Mouse (Mus musculus) heart, postnatal 10 days (tissue): ENCODE results near the gene Elp5. TPM values are rescaled to one million over a fixed set of nuclear protein-coding genes. Genes with fewer than 3 reads are reported as not detected.
A peak's percentile ranks its signal among the peaks of the same experiment; 100 is the strongest.
"Not testable (repeated sequence)": the region's sequence is repeated elsewhere in the genome, so short reads cannot be mapped to it uniquely, and the experiment has no call there.

Experiments
- DNase-seq, 2 experiments: peaks; one replicate each; pipeline ENCODE4 v3.0.0; 2021
- intact Hi-C: fragments of 180-260 bp; cut with DNase I; formaldehyde crosslinking; loops from one replicate; pipeline ENCODE4 v1.15.1; 2025
- total RNA-seq, 2 experiments: library from RNA; stranded (reverse); gene quantifications; 2 replicates each; pipeline ENCODE4 v1.2.3; 2021

Gene Elp5
- total RNA-seq, 2 experiments from 2014 or later: 60.7 to 64.6 TPM

GRCm38 (mm10) chr11:70016177-70016576 is 33.9 kb upstream of the Elp5 start:
- intact Hi-C loops, DNase-seq: not testable (repeated sequence)

DNA sequence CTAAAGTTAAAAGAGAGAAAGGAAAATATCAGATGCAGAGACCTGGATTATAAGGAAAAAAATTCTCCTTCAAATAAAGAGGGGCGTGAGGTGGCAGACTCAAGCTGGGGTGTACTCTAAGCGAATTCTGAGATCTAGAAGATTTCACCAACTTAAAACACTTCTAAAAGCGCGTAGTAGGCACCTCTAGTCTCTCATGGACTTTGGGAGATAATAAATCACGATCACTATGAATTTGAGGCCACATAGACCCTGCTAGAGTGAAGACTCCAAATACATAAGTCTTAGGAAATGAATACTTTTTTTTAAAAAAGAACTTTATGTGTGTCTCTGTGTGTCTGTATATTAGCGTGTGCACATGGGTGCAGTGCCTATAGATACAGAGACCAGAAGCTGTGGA is 33.4 kb upstream of the Elp5 start:
- intact Hi-C loops: no loop called here
- no peak for DNase-seq

DNA sequence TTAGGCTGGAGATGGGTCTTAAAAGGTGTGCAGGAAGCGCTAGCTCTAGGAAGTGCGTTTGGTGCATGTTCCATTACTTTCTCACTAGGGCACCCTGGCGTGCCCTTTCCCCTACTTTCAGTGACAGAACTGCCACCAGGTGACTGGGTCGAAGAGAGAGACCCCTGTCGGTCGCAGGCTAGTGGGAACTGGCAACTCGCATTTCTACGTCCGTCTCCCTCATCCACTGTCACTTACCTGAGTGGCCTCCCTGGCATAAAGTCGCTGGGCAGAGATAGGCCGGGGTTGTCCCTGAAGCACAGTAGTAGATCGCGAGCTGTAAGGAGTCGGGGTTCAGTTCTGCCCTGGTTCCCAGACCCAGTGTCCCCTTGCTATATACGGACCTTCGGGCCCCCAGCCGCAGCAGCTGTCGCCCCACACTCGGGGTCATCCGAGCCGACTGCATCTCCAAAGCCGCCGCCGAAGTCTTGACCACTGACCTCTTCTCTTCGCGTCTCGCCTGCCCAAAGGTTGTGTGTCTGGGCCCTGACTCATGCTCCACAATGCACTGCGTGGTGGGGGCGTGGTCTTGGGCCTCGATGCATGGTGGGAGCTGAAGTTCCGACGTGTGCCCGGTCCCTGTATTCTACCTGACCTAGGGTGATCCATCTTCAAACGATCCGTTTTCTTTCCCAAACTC is 32.7 kb upstream of the Elp5 start, which contains the start of gene Acadvl:
Acadvl (minus strand) TSS at position 532 of the 679 bp plus-strand sequence.
- peak; percentile 91 to 93 for DNase-seq
- intact Hi-C loops: no loop called here

DNA sequence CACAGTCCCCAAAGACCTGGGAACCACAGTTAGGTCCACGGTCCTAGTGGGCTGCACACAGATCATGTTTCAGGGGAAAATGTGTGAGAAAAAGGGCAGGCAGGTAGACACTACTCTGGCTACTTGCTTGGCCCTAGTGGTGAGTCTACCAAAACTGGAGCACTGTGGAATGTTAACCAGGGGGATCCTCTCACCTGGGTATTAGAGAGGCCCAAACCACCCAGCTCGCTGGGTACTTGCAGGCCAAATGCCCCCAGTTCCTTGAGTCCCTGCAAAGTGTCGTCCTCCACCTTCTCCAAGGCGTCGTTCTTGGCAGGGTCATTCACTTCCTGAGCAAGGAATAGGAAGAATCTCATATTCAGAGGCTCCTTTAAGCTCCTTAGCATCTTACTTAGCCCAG is 31.7 kb upstream of the Elp5 start:
- intact Hi-C loops: no loop called here
- DNase-seq: no peak

GRCm38 (mm10) chr11:70013408-70013807 is 31.1 kb upstream of the Elp5 start:
- DNase-seq: no peak
- intact Hi-C loops: no loop called here

GRCm38 (mm10) chr11:70012931-70013330 is 30.6 kb upstream of the Elp5 start:
- intact Hi-C loops: no loop called here
- DNase-seq: no peak

DNA sequence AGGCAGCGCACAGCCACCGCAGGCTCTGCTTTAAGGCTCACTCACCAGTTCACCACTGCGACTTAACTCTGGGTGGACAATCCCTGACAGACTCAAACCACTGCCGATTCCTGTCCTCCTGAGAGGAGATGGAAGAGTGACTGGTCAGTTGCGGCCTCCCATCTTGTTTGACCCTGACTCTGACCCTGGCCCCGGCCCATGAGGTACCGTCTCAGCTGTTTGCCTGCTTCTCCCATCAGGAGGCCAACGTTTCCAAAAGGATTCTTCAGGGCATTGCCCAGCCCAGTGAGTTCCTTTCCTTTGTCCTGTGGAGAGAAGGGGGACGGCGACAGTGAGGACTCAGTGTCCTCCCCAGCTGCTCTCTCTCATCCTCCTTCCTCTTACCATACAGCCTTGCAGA is 28.6 kb upstream of the Elp5 start:
- intact Hi-C loops: no loop called here
- DNase-seq: no peak

- intact Hi-C loops: no loop called here
- DNase-seq: no peak
Observed at GRCm38 (mm10) chr11:70010548-70010947, 28.2 kb upstream of the Elp5 start.

DNA sequence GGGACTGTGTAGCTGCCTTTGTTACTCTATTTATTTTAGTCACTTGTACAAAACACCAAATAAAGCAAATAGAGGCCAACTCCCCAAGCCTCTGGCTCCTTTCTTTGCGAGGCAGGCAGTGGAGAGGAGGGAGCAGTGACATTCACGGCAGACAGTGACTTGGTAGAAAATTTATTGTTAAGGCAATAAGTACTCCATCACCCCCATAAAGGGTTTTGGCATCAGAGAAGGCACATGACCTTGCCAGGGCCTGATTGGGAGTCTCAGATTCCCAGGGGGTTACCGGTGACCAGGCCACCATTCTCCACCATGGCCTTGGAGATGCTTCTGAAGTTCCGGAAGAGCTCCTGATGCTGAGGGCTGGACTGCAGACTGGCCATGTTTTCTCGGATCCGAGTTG is 27.7 kb upstream of the Elp5 start:
- intact Hi-C loops: no loop called here
- no peak for DNase-seq

GRCm38 (mm10) chr11:70005521-70005920 is 23.2 kb upstream of the Elp5 start:
- intact Hi-C loops: loop anchor here (2.0 kb wide), 1 partner anchor 71 kb away; the partner anchor contains the start of gene Ybx2
- no peak for DNase-seq

DNA sequence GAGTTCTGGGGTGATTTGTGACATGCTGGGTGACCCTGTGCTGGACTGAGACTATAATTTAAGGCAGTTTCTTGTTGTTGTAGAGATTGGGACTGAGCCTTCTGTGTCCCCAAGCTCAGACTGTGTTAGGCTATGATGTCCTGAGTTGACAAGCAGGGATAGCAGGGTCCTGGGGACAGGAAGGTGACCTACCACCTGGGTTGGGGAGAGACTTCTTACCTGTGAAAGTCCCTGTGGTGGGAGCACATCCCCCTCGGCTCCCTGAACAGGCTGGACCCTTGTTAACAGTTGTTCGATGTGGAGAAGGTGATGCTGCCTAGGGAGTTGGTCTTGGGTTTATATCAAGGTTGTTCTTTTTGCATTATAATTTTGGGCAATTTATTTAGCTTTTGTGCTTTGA is 20.2 kb upstream of the Elp5 start:
- no peak for DNase-seq
- intact Hi-C loops: no loop called here

GRCm38 (mm10) chr11:70001865-70002264 is 19.5 kb upstream of the Elp5 start:
- intact Hi-C loops: no loop called here
- peak; percentile 53 to 69 for DNase-seq

GRCm38 (mm10) chr11:70001159-70001558 is 18.8 kb upstream of the Elp5 start:
- no peak for DNase-seq
- intact Hi-C loops: no loop called here

DNA sequence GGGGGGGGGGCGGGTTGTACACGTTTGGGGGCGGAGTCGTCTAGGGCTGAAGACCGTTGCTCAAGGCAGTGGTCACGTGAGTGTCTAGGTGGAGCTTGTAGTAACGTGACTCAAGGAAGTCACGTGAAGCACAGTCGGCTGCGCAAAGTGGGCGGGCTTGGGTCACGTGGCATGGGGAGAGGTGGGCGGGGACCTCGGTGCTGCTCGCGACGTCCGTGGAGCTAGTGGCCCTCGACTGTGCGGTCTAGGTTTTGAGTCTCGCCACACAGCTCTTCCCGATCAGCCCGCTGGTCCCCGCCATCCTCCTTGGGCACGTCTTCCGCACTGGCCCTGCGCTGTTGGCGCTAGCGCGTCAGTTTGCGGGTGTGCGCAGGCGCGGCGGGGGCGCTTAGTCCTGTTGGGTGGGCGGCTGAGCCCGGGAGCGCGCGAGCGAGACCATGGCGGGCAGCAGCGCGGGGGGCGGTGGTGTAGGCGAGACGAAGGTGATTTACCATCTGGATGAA is 18.1 kb upstream of the Elp5 start, which contains the start of gene Dvl2:
Dvl2 (plus strand) TSS at position 200 of the 503 bp plus-strand sequence.
- peak; percentile 90 to 93 for DNase-seq
- intact Hi-C loops: no loop called here

DNA sequence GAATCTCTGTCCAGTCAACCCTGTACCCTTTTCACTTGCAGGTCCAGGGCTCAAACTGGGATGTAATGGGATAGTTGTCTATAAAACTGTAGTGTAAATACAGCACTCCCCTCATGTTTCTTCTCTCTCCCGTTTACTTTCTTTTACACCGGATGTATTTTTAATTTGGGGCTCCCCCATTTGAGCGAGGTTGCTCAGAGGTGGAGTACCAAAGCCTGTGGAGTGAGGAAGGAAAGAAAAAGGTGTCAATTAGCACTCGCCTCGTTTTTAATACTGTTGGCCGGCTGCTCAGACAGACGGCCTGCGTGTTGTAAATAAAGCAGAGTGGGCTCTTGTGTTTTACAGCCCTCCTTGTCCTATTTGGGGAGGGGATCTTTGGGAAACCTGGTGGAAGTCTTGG is 17.3 kb upstream of the Elp5 start:
- DNase-seq: no peak
- intact Hi-C loops: no loop called here

DNA sequence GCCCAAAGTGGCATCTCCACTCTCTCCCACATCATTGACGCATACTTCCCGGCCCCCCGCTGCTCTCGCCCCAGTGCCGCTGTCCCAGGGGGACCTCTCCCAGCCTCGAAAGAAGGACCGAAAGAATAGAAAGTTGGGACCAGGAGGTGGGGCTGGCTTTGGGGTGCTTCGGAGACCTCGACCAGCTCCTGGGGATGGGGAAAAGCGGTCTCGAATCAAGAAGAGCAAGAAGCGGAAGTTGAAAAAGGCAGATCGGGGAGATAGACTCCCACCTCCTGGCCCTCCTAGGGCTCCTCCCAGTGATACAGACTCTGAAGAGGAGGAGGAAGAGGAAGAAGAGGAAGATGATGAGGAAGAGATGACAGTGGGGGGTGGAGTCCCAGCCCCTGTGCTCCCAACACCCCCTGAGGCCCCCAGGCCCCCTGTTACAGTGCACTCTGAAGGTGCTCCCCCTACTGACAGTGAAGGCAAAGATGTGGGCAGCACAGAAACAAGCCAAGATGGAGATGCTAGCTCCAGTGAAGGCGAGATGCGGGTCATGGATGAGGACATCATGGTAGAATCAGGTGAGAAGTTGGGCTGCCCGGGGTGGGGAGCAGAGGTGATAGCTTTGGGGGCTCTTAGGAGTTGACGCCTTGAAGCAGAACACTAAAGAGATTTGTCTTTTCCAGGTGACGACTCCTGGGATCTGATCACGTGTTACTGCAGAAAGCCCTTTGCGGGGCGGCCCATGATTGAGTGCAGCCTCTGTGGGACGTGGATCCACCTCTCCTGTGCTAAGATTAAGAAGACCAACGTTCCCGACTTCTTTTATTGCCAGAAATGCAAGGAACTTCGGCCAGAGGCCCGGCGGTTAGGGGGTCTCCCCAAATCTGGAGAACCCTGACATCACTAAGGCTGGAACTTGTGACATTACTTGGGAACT is 16.5 kb upstream of the Elp5 start:
- intact Hi-C loops: no loop called here
- no peak for DNase-seq

GRCm38 (mm10) chr11:69997070-69997509 is 14.8 kb upstream of the Elp5 start:
- intact Hi-C loops: loop anchor here (2.0 kb wide), 1 partner anchor 16 kb away; the partner anchor contains the start of gene Ctdnep1
- DNase-seq: peak; percentile 92 to 93

DNA sequence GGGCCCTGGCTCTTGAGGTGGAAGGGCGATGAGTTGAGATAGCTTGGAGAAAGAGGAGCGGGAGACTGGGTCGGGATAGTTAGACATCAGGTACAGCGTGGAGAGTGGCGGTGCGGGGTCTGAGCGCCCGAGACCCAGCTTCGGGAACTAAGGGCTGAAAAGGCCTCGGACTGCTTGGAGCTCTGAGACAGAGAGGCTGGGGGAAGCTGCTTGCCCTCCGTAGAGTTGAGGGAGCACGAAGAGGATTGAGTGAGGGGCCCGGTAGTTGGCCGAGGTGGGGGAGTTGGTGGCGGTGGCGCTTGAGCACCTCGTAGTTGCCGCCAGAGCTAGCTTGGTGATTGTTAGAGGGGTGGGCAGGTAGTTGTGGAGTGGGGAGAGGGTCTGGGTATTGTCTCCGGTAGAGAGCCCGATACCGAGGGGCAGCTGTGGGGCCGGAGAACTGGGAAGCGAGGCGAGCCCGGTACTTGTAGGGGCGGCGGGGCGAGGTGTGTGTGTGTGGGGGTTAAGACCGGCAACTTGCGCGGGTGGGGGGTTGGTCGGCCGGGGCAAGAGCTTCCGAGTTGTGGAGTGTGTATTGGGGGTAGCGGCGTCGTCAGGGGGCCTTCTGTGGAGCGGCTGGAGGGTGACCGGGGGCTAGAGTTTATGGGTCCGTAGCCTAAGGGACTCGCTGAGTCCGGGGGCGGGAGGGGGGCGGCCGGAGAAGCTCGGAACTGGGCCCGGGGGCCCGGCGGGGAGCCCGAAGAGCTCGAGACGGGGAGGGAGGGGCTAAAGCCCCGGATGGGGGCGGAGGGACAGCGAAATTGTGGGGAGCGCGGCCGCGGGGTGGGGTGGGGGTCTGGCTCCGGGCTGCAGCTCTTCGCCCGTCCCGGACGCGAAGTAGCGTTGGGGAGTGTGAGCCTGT is 14.1 kb upstream of the Elp5 start:
- DNase-seq: peak; percentile 57 to 70
- intact Hi-C loops: loop anchor here (2.0 kb wide), 1 partner anchor 16 kb away; the partner anchor contains the start of gene Ctdnep1

GRCm38 (mm10) chr11:69995391-69995960 is 13.2 kb upstream of the Elp5 start, which contains the start of gene Phf23:
Gene Phf23, plus strand, starts transcription at chr11:69995777.
- DNase-seq: peak; percentile 97 to 98
- intact Hi-C loops: no loop called here
